ENCODE assay signal across 25 mouse cellular contexts in the genomic region with DNA sequence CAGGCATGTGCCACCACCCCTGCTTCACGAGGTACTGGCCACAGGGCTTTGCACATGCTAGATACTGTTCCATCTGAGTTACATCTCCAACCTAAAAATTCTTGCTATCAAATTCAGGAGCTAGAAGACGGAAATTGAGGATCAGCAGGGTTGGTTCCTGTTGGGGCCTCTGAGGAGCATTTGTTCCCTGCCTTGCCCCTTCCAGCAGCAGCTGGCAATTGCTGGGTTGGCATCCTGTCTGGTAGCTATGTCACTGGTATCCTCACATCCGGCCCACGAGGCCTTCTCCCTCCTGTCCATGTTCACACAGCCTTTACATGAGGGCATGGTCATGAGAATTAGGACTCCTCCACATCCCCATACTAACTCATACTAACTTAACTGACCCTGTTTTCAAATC.
"Had no signal": no experiment of that assay in that cellular context is flagged by ENCODE, and none has a peak within 500 bp of the region (broad histone marks: within the 10 kb centered on the region; RNA-seq: fewer than 3 reads in every experiment).

No protein-coding gene starts in this region.

- ATAC-seq: forebrain, postnatal 0 days; hindbrain, embryonic 16.5 days; inflammation-experienced regulatory T-cells, adult 6 months; intestine, embryonic 15.5 days; intestine, postnatal 0 days; liver, embryonic 12.5 days had no signal

- H3K36me3 ChIP-seq: heart, embryonic 12.5 days; hindbrain, embryonic 12.5 days; intestine, embryonic 15.5 days; limb, embryonic 13.5 days; limb, embryonic 15.5 days; liver, embryonic 12.5 days had no signal

- DNase-seq: forebrain, postnatal 0 days; gastrocnemius, postnatal 10 days; gastrocnemius, postnatal 36 days; heart, adult 18-20 months; heart, postnatal 10 days; heart, postnatal 36 days; kidney, adult 18-20 months; kidney, adult 8-10 months; kidney, postnatal 10 days; kidney, postnatal 25 days; kidney, postnatal 4 days; layer of hippocampus, adult 9-11 months; layer of hippocampus, postnatal 36 days; left cerebral cortex, postnatal 4 days had no signal

- H3K9me3 ChIP-seq: heart, embryonic 12.5 days; hindbrain, embryonic 12.5 days; intestine, embryonic 15.5 days; limb, embryonic 13.5 days; limb, embryonic 15.5 days; liver, embryonic 12.5 days had no signal

- H3K4me3 ChIP-seq: heart, embryonic 12.5 days; hindbrain, embryonic 12.5 days; intestine, embryonic 15.5 days; limb, embryonic 13.5 days; limb, embryonic 15.5 days; liver, embryonic 12.5 days had no signal

- H3K4me2 ChIP-seq: heart, embryonic 12.5 days; hindbrain, embryonic 12.5 days; hindbrain, embryonic 14.5 days; intestine, embryonic 15.5 days; limb, embryonic 13.5 days; limb, embryonic 15.5 days; liver, embryonic 12.5 days had no signal

- H3K27me3 ChIP-seq: heart, embryonic 12.5 days; hindbrain, embryonic 12.5 days; intestine, embryonic 15.5 days; limb, embryonic 13.5 days; limb, embryonic 15.5 days; liver, embryonic 12.5 days had no signal

- H3K27ac ChIP-seq: hindbrain, embryonic 12.5 days; hindbrain, embryonic 14.5 days; limb, embryonic 13.5 days; limb, embryonic 15.5 days; liver, embryonic 12.5 days; liver, embryonic 14.5 days had no signal

- H3K9ac ChIP-seq: forebrain, postnatal 0 days; heart, embryonic 12.5 days; hindbrain, embryonic 12.5 days; hindbrain, embryonic 14.5 days; intestine, embryonic 15.5 days; limb, embryonic 13.5 days; limb, embryonic 15.5 days; liver, embryonic 12.5 days; liver, embryonic 14.5 days had no signal
